Mouse (Mus musculus): ENCODE measurements at regions not wholly inside any gene's neighbourhood (a gene's known extent, or its start where the extent isn't known, plus 50 kb on each side); places are given as distances from the start of the nearest gene placed in this dataset.

DNA sequence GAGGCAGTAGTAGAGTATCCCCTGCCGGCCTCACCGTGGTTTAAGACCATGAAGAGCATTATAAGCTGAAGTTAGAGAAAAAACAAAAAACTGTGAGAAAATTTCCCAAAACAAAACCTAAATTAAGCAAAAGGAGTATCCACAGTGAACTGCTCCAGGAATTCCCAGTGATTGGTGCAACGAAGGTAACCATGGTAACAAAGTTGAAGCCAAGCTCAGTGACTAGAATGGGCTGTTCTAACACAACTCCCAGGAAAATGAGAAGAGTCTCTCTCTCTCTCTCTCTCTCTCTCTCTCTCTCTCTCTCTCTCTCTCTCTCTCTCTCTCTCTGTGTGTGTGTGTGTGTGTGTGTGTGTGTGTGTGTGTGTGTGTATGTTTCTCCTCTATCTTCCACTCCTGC, 567.0 kb downstream of the Ttll7 start:
- TF ChIP-seq CHD2 (IDR thresholded peaks at IDR 0.05; ENCODE audit: low read depth, low read length) = no peak
- TF ChIP-seq MAFK (IDR thresholded peaks at IDR 0.05; ENCODE audit: insufficient read depth, low read depth, low read length) = no peak
- TF ChIP-seq ZNF384 (IDR thresholded peaks at IDR 0.05; ENCODE audit: low read depth, low read length) = no peak
- no peak for TF ChIP-seq HCFC1 (IDR thresholded peaks at IDR 0.05; ENCODE audit: borderline replicate concordance, insufficient read depth, low read length)

All from ES-E14 (cell line).